Comparison of ENCODE assay signal across 17 mouse cellular contexts in genomic region chr2:14126387-14126786, GRCm38 (mm10). TPM values are rescaled to one million over a fixed set of nuclear protein-coding genes. Genes with fewer than 3 reads are reported as not detected.
"Had no signal": no experiment of that assay in that cellular context is flagged by ENCODE, and none has a peak within 500 bp of the region (broad histone marks: within the 10 kb centered on the region; RNA-seq: fewer than 3 reads in every experiment).

No protein-coding gene starts in this region.

- H3K4me3 ChIP-seq: neural tube, embryonic 13.5 days; neural tube, embryonic 15.5 days; stomach, embryonic 15.5 days had no signal

- DNase-seq: retina, postnatal 1 day; right cerebral cortex, adult 18-20 months; right cerebral cortex, postnatal 14 days; right cerebral cortex, postnatal 25 days; right cerebral cortex, postnatal 4 days; spleen, adult 18-20 months; thymus, adult 18-20 months; thymus, adult 2 months; thymus, postnatal 14 days; thymus, postnatal 25 days; thymus, postnatal 36 days; thymus, postnatal 4 days had no signal

- H3K36me3 ChIP-seq: stomach, embryonic 15.5 days had no signal

- H3K4me1 ChIP-seq: neural tube, embryonic 13.5 days; neural tube, embryonic 15.5 days; stomach, embryonic 15.5 days had no signal

- H3K27me3 ChIP-seq: neural tube, embryonic 13.5 days; neural tube, embryonic 15.5 days; stomach, embryonic 15.5 days had no signal

- H3K9me3 ChIP-seq: neural tube, embryonic 13.5 days; neural tube, embryonic 15.5 days; stomach, embryonic 15.5 days had no signal

RNA-seq across cellular contexts. Expression of gene Tmem236, which starts 47.9 kb away (rescaled TPM):
- total RNA-seq: neutrophil, adult 5-6 weeks had no signal
- polyA plus RNA-seq: spleen, adult 2 months had no signal
